Mouse (Mus musculus): ENCODE results near the gene Btd. TPM values are rescaled to one million over a fixed set of nuclear protein-coding genes. Genes with fewer than 3 reads are reported as not detected.
A peak's percentile ranks its signal among the peaks of the same experiment; 100 is the strongest.
"Not testable (repeated sequence)": the region's sequence is repeated elsewhere in the genome, so short reads cannot be mapped to it uniquely, and the experiment has no call there.

Gene Btd
- total RNA-seq (2022) = 10 to 100 TPM in 3 of 4 experiments, 1 to 10 TPM in 1; 9.0 to 12.5 (median 11.0) TPM

DNA sequence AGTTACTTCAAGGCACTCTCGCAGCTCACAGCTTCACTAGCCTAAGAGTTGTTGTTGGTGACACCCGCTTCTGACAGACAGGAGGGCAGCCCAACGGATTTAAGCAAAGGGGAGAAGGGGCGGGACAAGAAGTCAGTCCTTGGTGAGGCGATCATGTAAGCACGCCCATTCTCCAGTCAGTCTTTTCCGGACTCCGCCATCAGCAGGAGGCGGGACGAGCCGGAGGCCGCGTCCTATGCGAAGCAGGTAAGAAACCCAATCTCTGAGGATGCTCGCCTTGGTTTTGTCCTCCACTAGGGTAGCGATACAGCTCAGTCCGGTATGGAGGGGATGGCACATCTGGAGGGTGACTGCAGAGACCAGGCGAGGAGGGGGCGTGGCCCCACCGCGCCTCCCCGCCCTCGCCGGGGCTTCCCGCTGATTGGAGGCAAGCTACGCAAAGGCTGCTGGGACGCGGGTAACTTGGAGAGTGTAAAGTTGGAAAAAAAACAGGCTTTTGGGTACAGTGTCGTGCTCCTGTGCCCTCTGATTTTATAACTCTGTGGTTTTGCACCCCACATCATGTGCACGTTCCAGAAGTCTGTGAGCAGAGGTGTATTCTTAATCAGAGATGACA lies at the start of gene Btd, which contains the start of gene Hacl1:
Gene Btd, plus strand, starts transcription at position 139 of the 616 bp plus-strand sequence.
Gene Hacl1, minus strand, starts transcription at position 397 of the 616 bp plus-strand sequence.
- peak; percentile 84 to 87 for DNase-seq (ENCODE audit: low spot score in 2 of 2)

DNA sequence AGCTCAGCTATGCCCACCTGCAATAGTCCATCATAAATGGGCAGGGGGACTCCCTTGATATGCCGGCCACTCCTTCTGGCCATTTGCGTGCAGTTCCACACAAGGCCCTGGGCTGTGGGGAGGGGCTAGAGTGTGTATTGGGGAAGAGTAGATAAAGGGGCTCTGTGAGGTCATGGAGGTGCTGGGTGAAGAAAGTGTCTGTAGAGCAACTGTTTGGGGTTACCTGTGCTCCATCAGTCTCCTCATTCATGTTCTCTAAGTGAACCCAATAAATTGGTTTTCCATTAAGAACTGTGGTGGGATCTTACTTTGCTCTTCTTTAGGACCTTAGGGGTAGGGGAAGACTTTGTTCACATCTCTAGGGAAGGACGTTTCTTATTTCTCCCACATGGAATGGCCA lies 49.6 kb upstream of the Btd start, which contains the start of gene Colq:
Gene Colq, minus strand, starts transcription at position 101 of the 400 bp plus-strand sequence.
- DNase-seq (ENCODE audit: low spot score in 2 of 2) = no peak

DNA sequence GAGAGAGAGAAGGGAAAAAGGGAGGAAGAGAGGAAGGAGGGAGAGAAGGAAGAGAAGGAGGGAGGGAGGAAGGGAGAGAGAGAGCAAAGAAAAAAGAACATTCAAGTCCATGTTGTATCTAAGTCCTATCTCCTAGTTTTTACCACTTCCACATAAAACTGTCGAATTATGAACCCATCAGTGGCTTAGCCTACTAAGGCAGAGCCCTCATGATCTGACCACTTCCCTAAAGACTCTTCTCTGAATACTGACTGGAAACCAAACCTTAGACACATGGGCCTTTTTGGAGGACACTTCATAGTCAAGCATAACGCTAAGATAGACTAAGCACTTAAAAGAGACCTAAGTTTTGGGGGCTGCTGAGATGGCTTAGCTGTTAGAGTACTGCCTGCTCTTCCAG lies 47.8 kb upstream of the Btd start:
- no peak for DNase-seq (ENCODE audit: low spot score in 2 of 2)

DNA sequence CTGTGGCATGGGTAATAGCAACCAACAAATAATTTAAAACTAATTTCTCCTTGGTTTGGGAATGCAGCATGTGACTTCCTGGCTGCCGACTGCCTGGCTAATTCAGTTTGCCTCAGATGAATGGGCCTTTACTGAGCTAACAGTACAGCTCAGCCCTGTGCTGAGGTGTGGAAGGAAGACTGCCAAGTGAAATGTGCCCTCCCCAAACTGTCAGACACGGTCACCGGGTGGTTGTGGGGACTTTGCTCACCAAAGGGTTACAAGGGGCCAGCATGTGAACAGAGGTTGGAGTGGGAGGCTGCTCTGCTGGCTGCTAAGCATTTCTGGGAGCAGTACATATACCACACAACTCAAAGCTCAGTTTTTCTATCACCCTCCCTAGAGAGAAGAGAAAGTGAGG lies 46.1 kb upstream of the Btd start:
- DNase-seq (ENCODE audit: low spot score in 2 of 2) = no peak

DNA sequence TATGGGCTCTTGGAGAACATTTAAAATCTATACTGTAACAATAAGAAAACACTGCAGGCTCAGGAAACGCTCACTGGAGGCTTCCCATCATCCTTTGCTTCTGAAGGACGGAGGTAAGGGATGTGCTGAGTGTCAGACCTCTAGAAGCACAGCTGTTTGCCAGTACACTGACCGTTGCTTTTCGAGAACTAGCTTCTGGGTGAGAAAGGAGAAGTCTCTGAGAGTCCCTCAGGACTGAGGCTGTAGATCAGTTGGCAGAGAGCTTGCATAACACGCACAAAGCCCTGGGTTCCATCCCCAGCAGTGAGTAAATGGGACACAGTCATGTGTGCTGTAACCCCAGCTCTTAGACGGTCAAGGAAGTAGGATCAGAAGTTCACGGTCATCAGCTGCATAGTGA lies 44.4 kb upstream of the Btd start:
- no peak for DNase-seq (ENCODE audit: low spot score in 2 of 2)

DNA sequence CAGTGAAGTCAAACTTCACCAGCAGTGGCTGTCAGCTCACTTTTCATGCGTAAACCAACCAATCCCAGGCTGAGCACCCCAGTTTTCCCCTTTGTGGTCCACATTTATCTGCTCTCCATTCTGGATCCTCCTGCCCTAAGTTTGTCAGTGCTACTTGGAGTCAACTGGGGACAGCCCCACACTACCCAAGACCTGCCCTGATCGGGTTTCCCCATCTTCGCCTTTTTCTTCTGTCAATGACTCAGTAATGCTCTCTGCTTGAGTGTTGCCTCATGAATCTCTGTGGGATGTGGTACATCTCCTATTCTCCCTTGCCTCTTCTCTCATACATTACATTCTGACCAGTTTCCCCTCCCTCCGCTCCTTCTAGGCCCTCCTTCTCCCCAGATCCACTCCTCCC lies 43.4 kb upstream of the Btd start:
- no peak for DNase-seq (ENCODE audit: low spot score in 2 of 2)

DNA sequence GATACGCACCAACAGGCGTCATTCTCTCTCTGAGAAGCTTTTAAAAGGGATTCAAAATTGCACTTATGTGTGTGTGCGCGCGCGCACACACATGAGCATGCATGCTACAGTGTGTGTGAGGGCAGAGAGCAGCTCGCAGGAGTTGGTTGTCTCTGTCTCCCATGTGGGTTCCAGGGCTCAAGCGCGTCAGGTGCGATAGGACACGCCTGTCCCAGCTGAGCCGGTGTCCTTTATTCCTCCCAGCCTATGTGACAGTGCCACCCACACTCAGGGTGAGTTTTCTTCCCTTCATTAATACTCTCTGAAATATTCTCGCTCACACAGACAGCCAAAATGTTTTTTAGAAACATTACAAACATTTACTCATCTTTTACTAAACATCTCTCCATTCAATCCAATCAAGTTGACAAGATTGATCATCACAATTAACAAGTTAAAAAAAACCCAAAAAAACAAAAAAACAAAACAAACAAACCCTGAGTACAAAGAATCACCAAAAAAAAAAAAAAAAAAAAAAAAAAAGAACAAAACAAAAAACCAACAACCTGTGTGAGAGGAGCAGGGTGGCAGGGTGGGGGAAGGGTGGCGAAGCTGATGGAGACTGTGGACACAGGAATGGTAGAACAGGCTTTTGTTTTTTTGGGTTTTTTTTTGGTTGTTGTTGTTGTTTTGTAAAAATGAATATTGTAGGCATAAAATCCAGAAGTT lies 38.8 kb upstream of the Btd start:
- no peak for DNase-seq (ENCODE audit: low spot score in 2 of 2)

DNA sequence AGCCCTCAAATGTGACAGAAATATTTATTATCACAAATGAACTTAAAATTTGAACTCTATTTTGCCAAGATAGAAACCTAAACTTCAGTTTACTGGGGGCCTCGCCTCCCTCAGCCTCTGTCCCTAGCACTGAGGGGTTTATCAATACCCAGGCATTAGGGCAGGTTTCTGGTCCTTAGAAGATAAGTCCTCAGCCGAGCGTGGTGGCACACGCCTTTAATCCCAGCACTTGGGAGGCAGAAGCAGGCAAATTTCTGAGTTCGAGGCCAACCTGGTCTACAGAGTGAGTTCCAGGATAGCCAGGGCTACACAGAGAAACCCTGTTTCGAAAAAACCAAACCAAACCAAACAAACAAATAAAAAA lies 38.2 kb upstream of the Btd start:
- DNase-seq (ENCODE audit: low spot score in 2 of 2) = not testable (repeated sequence)

DNA sequence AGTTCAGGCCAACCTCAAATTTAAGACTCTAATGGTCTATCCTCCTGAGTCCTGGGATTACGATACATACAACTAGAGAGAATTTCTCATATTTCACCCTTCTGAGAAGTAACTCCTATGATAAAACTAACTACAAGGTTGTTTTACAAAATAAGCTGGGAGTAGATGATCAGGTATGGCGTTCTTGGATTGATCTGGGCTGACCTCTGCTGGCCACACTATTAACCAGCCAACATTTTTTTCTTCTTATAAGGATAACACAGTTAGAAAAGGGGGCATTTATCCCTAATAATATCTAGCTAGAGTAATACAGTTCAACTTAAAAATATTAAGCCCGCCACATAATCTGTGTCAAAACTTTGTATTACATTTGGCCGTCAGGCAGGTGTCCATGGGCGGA lies 35.9 kb upstream of the Btd start:
- DNase-seq (ENCODE audit: low spot score in 2 of 2) = no peak

DNA sequence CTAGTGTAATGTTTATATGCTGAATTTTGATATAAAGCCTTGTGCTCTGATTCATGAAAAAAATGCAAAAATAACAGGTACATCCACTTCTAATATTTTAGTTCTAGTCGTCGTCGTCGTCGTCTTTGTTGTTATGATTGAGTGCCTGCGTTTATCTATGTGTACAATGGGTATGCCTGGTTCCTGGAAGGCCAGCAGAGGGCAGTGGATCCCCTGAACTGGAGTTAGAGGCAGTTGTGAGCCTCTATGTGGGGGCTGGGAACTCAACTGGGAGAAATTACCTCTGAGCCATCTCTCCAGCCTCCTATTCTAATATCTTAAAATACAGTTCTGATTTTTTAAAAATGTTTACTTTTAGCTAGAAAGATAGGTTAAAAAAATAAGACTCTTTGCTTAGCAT lies 35.3 kb upstream of the Btd start:
- DNase-seq (ENCODE audit: low spot score in 2 of 2) = no peak

DNA sequence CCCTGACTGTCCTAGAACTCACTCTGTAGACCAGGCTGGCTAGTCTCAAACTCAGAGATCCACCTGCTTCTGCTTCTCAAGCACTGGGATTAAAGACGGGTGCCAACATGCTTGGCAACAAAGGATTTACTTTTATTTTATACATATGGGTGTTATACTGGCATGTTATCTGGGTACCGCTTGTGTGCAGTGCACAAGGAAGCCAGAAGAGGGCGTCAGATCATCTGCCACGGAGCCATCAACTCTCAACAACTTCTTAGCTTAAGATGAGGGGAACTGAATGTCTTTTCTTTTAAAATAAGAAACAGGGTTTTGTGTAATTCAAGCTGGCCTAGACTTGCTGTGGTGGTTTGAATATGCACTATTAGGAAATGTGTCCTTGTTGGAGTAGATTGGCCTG lies 28.8 kb upstream of the Btd start:
- no peak for DNase-seq (ENCODE audit: low spot score in 2 of 2)

DNA sequence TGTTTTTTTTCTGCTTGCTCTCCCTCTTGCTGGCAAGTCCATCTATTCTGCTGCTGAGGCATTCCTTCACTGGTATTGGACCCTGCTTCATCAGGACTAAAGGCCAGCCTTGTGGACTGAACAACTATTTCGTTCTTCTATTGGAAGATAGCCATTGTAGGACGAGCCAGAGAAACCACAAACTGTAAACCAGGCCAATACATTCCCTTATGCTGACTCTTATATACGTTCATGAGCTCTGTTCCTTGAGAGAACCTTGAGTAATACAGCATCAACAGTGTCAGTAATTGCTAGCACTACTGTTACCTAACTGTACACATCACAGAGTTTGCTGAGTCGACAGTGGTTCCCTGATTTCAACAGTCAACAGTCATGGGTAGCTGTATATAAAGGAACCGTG lies 27.2 kb upstream of the Btd start:
- no peak for DNase-seq (ENCODE audit: low spot score in 2 of 2)

DNA sequence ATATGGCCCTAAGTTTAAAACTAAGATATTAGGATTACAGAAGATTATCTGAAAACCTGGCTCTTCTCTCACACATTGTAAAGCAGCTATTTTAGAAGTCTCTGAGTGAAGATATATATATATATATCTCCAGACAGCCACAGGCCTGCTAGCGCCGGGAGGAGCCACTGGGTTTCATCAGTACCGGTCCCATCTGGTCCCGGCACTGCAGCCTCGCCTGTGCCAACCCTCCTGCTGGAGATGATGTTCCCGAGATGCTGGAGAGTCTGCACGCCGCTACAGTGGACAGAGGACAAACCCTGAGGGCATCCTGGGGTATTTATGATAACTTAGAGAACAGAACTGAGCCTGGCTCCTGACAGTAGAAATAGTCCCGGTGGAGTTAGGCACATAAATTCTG lies 23.6 kb upstream of the Btd start:
- DNase-seq (ENCODE audit: low spot score in 2 of 2) = peak in 1 of 2 experiments; percentile 12

DNA sequence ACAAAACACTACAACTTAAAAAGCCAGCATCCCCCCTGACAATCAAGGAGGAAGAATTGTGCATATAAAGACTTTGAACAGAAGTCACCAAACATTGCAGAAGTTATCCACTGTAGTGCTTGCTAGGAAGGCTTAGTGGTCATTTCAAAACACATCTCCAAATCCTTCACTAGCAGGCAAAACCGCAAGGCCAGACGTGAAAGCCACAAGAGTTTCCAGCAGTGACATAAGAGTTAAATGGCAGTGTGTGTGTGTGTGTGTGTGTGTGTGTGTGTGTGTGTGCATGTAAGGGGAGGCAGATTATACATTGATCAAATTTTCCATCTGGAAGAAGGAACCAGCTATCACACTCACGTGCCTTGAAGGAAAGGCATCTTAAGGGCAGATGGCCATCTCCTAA lies 22.8 kb upstream of the Btd start:
- DNase-seq (ENCODE audit: low spot score in 2 of 2) = no peak

DNA sequence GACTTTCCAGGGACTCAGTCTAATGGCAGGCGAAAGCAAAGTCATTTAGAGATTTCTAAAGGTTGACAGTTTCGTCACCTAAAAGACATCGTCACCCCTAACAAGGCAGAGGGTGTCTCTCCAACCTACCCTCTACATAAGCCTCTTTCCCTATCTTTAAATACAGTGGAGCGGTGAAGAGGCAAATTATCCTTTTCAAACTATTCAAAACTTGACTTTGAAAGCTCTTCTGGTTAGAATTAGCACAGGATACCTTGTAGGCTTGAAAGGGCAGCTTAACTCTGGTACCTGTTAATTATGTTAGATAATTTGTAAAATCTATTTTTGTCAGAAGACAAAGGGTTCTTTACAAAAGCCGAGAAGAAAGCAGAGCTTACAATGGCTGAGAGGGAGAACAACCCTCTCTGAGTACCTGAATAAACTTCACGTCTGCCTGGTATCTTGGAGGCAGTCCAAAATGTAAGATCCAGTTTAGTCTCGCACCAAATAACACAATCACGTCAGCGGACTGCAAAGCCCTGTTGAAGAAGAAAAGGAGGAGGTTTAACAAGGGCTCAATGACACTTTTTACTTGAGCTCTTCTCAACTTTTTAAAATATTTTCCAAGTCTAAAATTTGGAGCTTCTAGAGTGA lies 20.1 kb upstream of the Btd start:
- no peak for DNase-seq (ENCODE audit: low spot score in 2 of 2)

DNA sequence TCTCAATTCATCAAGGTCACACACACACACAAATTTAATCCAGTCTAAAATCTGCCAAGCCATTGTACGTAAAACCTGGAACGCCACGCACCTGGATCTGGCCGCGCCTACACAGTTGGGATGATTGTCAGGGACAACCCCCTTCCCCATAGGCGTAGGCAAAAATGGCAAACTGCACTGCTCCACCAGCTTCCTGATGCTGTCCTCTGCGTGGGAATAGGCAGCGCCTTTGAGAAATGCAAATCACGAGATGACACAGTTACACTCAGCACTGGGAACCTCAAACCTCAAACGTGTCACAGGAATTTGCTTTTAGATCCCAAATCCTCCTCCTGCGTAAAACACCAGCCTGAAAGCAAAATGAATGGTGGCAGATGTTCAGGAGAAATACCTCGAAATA lies 18.1 kb upstream of the Btd start:
- DNase-seq (ENCODE audit: low spot score in 2 of 2) = no peak

DNA sequence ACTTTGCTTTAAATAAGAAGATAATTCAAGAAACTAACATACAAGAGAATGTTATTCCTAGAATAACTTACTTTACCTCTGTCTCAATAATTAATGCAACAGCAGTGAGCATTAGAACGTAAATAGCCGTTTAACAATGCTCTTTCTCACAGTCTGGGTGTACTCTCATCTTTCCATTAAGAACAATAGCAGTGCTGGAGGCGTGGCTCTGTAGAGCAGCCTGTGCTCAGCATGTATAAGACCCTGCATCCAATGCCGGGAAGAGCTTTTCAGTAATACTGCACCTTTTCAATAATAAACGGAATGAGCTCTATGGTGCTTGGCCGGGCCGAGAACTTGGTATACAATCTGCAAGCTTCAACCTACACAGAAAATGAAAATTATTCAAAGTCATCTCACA lies 10.2 kb upstream of the Btd start:
- no peak for DNase-seq (ENCODE audit: low spot score in 2 of 2)

DNA sequence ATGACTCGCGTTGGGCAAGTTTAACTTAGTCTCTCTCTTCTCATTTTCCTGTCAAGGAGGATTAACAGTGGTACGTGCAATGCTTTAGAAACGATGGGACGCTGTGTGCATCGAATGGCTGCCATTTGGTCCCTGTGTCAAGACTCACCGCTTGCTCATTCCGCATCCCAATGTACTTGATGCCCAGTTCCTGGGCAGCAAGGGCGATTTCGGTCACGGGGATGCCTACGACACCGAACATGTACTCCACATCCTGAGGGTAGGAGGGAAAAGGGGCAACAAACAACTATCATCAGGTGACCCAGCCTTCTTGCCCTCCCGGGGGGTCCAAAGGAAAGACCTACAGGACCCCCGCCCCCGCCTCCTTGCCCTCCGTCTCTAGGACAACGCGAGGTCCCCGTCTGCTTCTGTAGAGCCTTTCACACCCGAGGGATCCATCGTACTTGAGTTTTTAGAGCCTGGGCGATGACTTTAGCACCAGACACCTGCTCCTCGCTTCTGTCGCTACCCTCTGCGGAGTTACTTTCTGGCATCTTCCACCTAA lies 410 bp upstream of the Btd start, which contains the start of gene Gm49387:
Gene Gm49387, minus strand, starts transcription at position 533 of the 544 bp plus-strand sequence.
- no peak for DNase-seq (ENCODE audit: low spot score in 2 of 2)

DNA sequence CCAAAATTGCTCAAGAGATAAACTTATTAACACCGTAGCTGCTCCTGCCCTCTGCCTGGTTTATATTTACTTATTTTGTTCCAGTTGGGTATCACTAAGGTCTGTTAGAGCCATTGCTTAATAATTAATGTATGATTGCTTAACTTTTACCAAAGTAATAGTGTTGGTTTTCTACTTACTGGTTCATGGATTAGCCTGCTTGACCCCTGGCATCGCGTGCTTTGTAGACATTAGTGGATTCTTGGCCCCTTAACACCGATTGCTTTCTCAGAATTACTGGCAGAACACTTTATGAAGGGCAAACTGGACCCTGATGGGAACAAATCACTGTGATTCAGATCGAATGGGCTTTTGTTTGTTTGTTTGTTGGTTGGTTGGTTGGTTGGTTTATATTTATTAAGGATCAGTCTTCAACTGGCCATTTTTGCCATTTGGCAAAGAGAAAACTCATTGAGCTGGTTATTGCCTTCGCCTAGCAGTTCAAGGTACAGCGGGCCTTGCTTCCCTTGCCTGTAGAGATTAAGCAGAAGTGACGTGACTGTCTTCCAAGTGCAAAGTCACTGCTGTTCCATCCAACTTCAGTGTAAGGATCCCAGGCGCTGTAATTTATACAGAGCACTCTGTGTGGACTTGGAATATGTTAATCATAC lies 803 bp downstream of the Btd start:
- no peak for DNase-seq (ENCODE audit: low spot score in 2 of 2)

DNA sequence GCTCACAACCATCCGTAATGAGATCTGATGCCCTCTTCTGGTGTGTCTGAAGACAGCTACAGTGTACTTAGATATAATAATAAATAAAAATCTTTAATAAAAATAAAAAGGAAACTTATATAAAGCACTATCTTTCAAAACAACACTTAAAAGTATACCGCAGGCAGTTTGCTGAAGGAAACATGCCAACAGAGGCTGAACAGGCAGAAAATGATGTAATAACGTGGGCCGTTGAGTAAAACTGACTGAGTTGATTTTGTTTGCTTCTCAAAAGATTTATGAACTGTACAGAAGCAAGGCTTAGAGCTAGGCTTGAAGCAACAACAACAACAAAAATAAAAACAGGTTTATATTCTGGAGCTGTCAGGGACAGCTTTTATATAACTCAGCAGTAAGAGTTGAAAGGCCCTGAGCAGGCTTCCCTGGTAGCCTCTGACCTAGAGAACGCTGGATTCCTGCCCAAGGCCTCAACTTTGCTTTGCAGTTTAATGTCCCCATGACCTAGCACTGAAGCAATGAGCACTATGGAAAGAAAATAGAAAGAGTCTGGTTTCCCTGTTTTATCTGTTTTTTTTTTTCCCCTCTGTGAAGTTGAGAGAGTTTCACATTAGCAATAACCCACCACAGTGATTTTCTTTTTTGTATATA lies 3.5 kb downstream of the Btd start:
- DNase-seq (ENCODE audit: low spot score in 2 of 2) = no peak

DNA sequence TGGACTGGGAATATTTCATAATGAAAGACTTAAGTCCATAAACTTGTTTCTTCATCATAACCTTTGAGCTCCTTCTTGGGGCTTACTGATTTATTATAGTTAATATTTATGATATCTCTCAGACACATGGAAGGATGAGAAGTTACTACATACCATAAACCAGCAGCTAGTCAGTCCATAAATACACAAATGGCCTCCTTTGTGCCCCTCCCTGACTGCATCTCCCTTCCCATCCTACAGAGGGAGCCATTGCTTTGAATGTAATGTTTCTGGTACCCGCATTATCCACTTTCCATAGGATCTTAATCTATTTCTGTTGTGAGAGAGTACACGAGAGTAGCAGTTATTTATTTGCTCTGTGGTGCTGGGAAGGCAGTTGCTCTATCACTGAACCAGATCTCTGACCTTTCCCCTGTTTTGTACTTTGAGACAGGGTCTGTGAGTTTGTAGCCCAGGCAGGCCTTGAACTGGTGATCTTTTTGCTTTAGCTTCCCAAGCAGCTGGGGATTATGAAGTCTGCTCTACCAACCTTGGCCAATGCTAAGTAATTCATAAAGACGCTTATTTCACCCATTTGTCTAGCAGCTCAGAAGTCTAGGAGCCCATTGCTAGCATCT lies 4.2 kb downstream of the Btd start:
- DNase-seq (ENCODE audit: low spot score in 2 of 2) = no peak
